Mouse (Mus musculus) stomach, embryonic 15.5 days (tissue): ENCODE results near the gene Bcas2. TPM values are rescaled to one million over a fixed set of nuclear protein-coding genes. Genes with fewer than 3 reads are reported as not detected.
A peak's percentile ranks its signal among the peaks of the same experiment; 100 is the strongest.

Experiments used
- ATAC-seq: fragments of 200-750 bp; cut with Nextera tagmentation; 2 replicates; pipeline ENCODE4 v1.8.0; 2017; ENCODE audit warnings: low read depth, moderate number of reproducible peaks, moderate TSS enrichment; ENCODE audit not compliant: insufficient read depth, low FRiP score
- H3K27ac ChIP-seq: fragments of 300-500 bp; sonication (generic); 2 replicates; pipeline ENCODE4 v1.5.1; 2015; ENCODE audit warnings: mild to moderate bottlenecking, inconsistent platforms
- H3K27me3 ChIP-seq: fragments of 300-500 bp; sonication (generic); replicated peaks from 2 replicates; pipeline ENCODE4 v1.6.1; 2015; ENCODE audit warnings: inconsistent platforms
- H3K36me3 ChIP-seq: fragments of 300-500 bp; sonication (generic); 2 replicates; pipeline ENCODE4 v1.6.1; 2015; ENCODE audit warnings: inconsistent platforms
- H3K4me1 ChIP-seq: fragments of 300-500 bp; sonication (generic); 2 replicates; pipeline ENCODE4 v1.6.1; 2015; ENCODE audit warnings: inconsistent platforms
- H3K4me2 ChIP-seq: fragments of 300-500 bp; sonication (generic); 2 replicates; pipeline ENCODE4 v1.6.1; 2015; ENCODE audit warnings: mild to moderate bottlenecking, inconsistent platforms
- H3K4me3 ChIP-seq: fragments of 300-500 bp; sonication (generic); replicated peaks from 2 replicates; pipeline ENCODE4 v1.5.1; 2015; ENCODE audit warnings: inconsistent platforms
- H3K9ac ChIP-seq: fragments of 300-500 bp; sonication (generic); 2 replicates; pipeline ENCODE4 v1.6.1; 2015; ENCODE audit warnings: inconsistent platforms
- H3K9me3 ChIP-seq: fragments of 300-500 bp; sonication (generic); 2 replicates; pipeline ENCODE4 v1.6.1; 2016; ENCODE audit warnings: inconsistent platforms
- WGBS: fragments of 180-500 bp; shearing (Covaris S2); methylation state at CpG from one replicate; pipeline ENCODE4 v1.1.7; 2015; 5-methylcytosine and 5-hydroxymethylcytosine counted together
- polyA plus RNA-seq: library from polyadenylated mRNA; unstranded; fragments of >200 nt; fragmentation: Nextera tagmentation; extraction: Ambion mirVana; gene quantifications from 2 replicates; pipeline ENCODE4 v1.2.1, GENCODE M21; 2015

Gene Bcas2
- polyA plus RNA-seq = 199 and 207 TPM in 2 replicates

DNA sequence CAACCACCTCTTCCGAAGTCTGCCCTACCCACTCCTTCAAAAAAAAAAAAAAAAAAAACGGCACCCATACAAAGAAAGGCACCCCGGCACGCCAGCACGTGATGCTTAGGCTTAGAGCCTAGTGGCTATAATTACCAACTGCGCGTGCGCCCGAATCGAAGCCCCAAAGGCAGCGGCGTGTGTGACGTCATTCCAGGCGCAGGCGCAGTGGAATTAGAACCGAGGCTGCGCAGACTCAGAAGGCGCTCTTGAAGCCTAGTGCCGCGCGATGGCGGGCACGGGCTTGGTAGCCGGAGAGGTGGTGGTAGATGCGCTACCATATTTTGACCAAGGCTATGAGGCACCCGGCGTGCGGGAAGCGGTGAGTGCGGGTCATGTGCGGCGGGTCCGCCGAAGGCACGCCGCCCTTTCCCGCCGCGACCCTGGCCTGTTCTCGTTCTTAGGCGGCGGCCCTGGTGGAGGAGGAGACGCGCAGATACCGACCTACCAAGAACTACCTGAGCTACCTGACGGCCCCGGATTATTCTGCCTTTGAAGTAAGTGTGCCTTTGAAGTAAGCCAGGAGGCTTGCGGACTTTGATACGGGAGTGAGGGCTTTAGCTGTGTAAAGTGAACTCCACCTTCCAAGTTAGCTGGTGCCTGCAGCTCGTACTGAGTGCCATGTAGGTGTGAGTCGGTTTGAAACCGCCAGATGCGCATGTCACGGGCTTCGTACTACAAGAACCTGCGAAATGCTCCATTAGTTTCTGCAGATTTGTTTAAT, at the start of gene Bcas2:
Gene Bcas2 (plus strand): TSS at position 151 of the 763 bp plus-strand sequence.
- H3K9ac ChIP-seq = peak within 1 kb of the TSS; percentile 80
- peaks cover 6% of the 10 kb centered on the region; the same call in 1 of the 2 replicates for H3K4me1 ChIP-seq
- H3K4me2 ChIP-seq = peak within 1 kb of the TSS; percentile 69
- ATAC-seq = peak; percentile 94
- peaks cover 11% of the 10 kb centered on the region; the same call in 1 of the 2 replicates for H3K36me3 ChIP-seq
- peak within 1 kb of the TSS; percentile 78 for H3K4me3 ChIP-seq
- no peaks in the 10 kb centered on the region for H3K27me3 ChIP-seq
- under 1% methylated on average over 56 of the region's 56 CpGs for WGBS
- H3K9me3 ChIP-seq = no peaks in the 10 kb centered on the region
- peak within 1 kb of the TSS; percentile 74 for H3K27ac ChIP-seq

DNA sequence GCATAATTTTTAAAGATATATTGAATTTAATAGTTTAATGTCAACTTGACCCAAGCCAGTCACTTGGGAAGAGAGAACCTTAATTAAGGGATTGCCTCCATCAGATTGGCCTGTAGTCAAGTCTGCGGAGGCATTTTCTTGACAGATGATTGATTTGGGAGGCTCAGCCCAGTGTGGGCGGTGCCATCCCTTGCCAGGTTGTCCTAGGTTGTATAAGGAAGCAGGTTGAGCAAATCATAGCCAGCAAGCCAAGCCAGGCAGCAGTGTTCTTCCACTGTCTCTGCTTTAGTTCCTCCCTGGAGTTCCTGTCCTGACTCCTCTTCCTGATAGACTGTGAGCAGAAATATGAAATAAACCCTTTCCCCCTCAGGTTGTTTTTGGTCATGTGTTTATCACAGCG, 47.8 kb upstream of the Bcas2 start:
- ATAC-seq = no peak
- H3K27ac ChIP-seq = no peak overlapping the region
- no peaks in the 10 kb centered on the region for H3K27me3 ChIP-seq
- H3K36me3 ChIP-seq = no peaks in the 10 kb centered on the region
- no peaks in the 10 kb centered on the region for H3K9me3 ChIP-seq
- no peak overlapping the region for H3K4me2 ChIP-seq
- 0 out of 2 replicates have a peak, but pooled peaks cover 4% of the 10 kb centered on the region for H3K4me1 ChIP-seq
- H3K4me3 ChIP-seq = no peak overlapping the region
- WGBS = 74% methylated on average over 3 of the region's 3 CpGs
- H3K9ac ChIP-seq = no peak overlapping the region

DNA sequence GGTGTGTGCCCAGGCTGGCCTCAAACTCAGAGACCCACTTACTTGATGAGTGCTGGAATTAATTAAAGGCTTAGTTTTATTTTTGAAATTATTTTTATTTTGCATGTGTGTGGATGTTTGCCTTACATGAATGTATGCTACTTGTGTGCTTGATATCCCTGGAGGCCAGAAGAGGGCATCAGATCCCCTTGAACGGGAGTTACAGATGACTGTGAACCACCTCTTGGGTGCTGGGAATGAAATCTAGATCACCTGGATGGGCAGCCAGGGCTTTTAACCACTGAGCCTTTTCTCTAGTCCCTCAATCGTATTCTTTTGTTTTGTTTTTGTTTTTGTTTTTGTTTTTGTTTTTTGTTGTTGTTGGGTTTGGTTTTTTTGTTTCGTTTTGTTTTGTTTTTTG, 45.3 kb upstream of the Bcas2 start:
- H3K9ac ChIP-seq = no peak overlapping the region
- 0 out of 2 replicates have a peak, but pooled peaks cover 11% of the 10 kb centered on the region for H3K4me1 ChIP-seq
- H3K27ac ChIP-seq = no peak overlapping the region
- H3K27me3 ChIP-seq = no peaks in the 10 kb centered on the region
- H3K4me3 ChIP-seq = no peak overlapping the region
- no peak overlapping the region for H3K4me2 ChIP-seq
- 94% methylated on average over 3 of the region's 3 CpGs for WGBS
- no peaks in the 10 kb centered on the region for H3K9me3 ChIP-seq
- no peaks in the 10 kb centered on the region for H3K36me3 ChIP-seq
- no peak for ATAC-seq

- no peak for ATAC-seq
- no peaks in the 10 kb centered on the region for H3K27me3 ChIP-seq
- 33% methylated on average over 2 of the region's 2 CpGs for WGBS
- no peaks in the 10 kb centered on the region for H3K9me3 ChIP-seq
- no peaks in the 10 kb centered on the region for H3K36me3 ChIP-seq
- no peak overlapping the region for H3K9ac ChIP-seq
- no peak overlapping the region for H3K4me2 ChIP-seq
- 0 out of 2 replicates have a peak overlapping the region, but pooled peaks have one; percentile 53 for H3K27ac ChIP-seq
- H3K4me1 ChIP-seq = 0 out of 2 replicates have a peak, but pooled peaks cover 11% of the 10 kb centered on the region
- H3K4me3 ChIP-seq = no peak overlapping the region
Measured at GRCm38 (mm10) chr3:103127177-103127576, 44.3 kb upstream of the Bcas2 start.

GRCm38 (mm10) chr3:103127721-103128120, 43.7 kb upstream of the Bcas2 start:
- H3K9ac ChIP-seq = no peak overlapping the region
- no peaks in the 10 kb centered on the region for H3K9me3 ChIP-seq
- WGBS = 69% methylated on average over 5 of the region's 5 CpGs
- ATAC-seq = no peak
- H3K27me3 ChIP-seq = no peaks in the 10 kb centered on the region
- H3K27ac ChIP-seq = 0 out of 2 replicates have a peak overlapping the region, but pooled peaks have one; percentile 53
- H3K4me2 ChIP-seq = no peak overlapping the region
- 0 out of 2 replicates have a peak, but pooled peaks cover 11% of the 10 kb centered on the region for H3K4me1 ChIP-seq
- no peaks in the 10 kb centered on the region for H3K36me3 ChIP-seq
- no peak overlapping the region for H3K4me3 ChIP-seq

GRCm38 (mm10) chr3:103128251-103128650, 43.2 kb upstream of the Bcas2 start:
- no peak overlapping the region for H3K27ac ChIP-seq

DNA sequence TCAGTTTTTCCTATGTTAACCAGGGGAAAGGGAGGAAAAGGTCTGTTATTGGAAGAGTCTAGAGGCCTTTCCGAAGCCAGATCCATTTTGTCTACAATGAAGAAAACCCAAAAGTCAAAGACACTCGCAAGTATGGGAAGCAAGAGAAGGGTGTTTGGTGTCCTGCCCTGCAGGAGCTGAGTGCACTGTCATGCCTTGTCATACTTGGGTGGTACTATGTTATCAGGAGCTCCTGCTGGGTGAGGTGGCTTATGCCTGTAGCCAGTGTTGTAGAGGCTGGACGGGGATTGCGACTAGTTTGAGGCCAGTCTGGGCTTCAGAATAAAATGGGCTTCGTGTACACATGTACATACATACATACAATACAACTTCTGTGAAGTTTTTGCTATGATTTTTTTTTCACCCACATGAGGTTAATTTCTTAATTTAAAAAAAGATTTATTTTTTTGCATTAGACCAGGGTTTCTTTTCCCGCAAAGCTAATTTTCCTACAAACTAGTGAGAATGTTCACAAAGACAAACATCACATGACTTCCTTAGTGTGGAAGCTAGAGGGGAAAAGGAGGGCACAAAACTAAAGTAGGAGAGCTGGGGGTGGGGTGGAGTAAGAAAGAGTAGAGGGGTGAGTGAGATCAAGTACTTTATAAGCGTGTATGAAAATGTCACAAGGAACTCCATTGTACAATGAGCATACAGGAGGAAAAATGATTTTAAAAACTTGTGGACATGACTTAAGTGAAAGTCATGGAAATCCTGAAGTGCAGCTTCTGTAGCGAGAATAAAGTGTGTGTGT, 41.9 kb upstream of the Bcas2 start:
- no peak overlapping the region for H3K4me3 ChIP-seq
- peak; percentile 93 for ATAC-seq
- 0 out of 2 replicates have a peak, but pooled peaks cover 11% of the 10 kb centered on the region for H3K4me1 ChIP-seq
- no peaks in the 10 kb centered on the region for H3K9me3 ChIP-seq
- no peak overlapping the region for H3K4me2 ChIP-seq
- H3K27ac ChIP-seq = peak overlapping the region; percentile 63
- no peaks in the 10 kb centered on the region for H3K27me3 ChIP-seq
- WGBS = 65% methylated on average over 8 of the region's 8 CpGs
- H3K9ac ChIP-seq = no peak overlapping the region
- no peaks in the 10 kb centered on the region for H3K36me3 ChIP-seq

More at GRCm38 (mm10) chr3:103128251-103128650, 43.2 kb upstream of the Bcas2 start:
- Histone ChIP-seq H3K9me3 (no peaks in the 10 kb centered on the region), H3K4me1 (0 out of 2 replicates have a peak, but pooled peaks cover 11% of the 10 kb centered on the region), H3K4me2 (no peak overlapping the region), H3K4me3 (no peak overlapping the region), H3K27me3 (no peaks in the 10 kb centered on the region), H3K36me3 (no peaks in the 10 kb centered on the region), H3K9ac (no peak overlapping the region)
- 53% methylated on average over 4 of the region's 4 CpGs for WGBS
- no peak for ATAC-seq

- WGBS = 25% methylated on average over 6 of the region's 6 CpGs
- Histone ChIP-seq H3K4me3 (no peak overlapping the region), H3K9ac (no peak overlapping the region), H3K27me3 (no peaks in the 10 kb centered on the region), H3K4me1 (0 out of 2 replicates have a peak, but pooled peaks cover 11% of the 10 kb centered on the region), H3K9me3 (no peaks in the 10 kb centered on the region), H3K27ac (peak overlapping the region; percentile 63), H3K36me3 (no peaks in the 10 kb centered on the region), H3K4me2 (peak overlapping the region; percentile 20; the same call in 1 of the 2 replicates)
- ATAC-seq = peak; percentile 94
Measured at GRCm38 (mm10) chr3:103130236-103130751, 41.2 kb upstream of the Bcas2 start.

GRCm38 (mm10) chr3:103133098-103133497, 38.4 kb upstream of the Bcas2 start:
- no peak for ATAC-seq
- no peak overlapping the region for H3K4me2 ChIP-seq
- 92% methylated on average over 10 of the region's 10 CpGs for whole genome bisulfite sequencing
- H3K9me3 ChIP-seq = no peaks in the 10 kb centered on the region
- H3K27me3 ChIP-seq = no peaks in the 10 kb centered on the region
- H3K9ac ChIP-seq = no peak overlapping the region
- no peak overlapping the region for H3K4me3 ChIP-seq
- H3K27ac ChIP-seq = no peak overlapping the region
- 0 out of 2 replicates have a peak, but pooled peaks cover 11% of the 10 kb centered on the region for H3K4me1 ChIP-seq
- no peaks in the 10 kb centered on the region for H3K36me3 ChIP-seq

- Histone ChIP-seq H3K9ac (no peak overlapping the region), H3K4me1 (peaks cover 5% of the 10 kb centered on the region; the same call in 1 of the 2 replicates), H3K9me3 (no peaks in the 10 kb centered on the region), H3K4me2 (no peak overlapping the region), H3K27ac (no peak overlapping the region), H3K4me3 (no peak overlapping the region), H3K36me3 (no peaks in the 10 kb centered on the region), H3K27me3 (no peaks in the 10 kb centered on the region)
- WGBS = 84% methylated on average over 4 of the region's 4 CpGs
- ATAC-seq = no peak
Measured at GRCm38 (mm10) chr3:103136414-103137077, 34.9 kb upstream of the Bcas2 start.

DNA sequence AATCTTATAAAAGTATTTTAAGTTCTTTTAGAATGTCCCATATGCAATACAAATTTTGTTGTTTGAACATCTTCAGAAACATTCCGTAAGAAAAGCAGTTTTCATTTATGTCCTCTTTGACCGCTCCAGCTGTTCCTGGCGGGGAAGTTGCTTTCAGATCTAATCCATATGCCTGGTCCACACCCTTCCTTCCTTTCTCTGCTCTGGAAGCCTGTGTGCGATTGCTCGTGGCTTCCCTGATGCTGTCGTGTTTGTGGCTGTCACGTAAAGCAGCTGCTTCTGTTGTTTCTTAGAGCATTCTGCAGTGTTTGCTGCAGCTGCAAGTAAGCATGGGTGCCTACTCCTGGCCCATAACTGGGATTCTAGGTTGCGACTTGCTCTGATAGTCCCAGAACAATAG, 32.4 kb upstream of the Bcas2 start:
- Histone ChIP-seq H3K27ac (peak overlapping the region; percentile 42), H3K9ac (no peak overlapping the region), H3K36me3 (no peaks in the 10 kb centered on the region), H3K4me2 (peak overlapping the region; percentile 1; the same call in 1 of the 2 replicates), H3K27me3 (no peaks in the 10 kb centered on the region), H3K4me3 (no peak overlapping the region), H3K9me3 (no peaks in the 10 kb centered on the region), H3K4me1 (peaks cover 5% of the 10 kb centered on the region; the same call in 1 of the 2 replicates)
- WGBS = 36% methylated on average over 8 of the region's 8 CpGs
- ATAC-seq = no peak
